Mouse (Mus musculus) liver, adult 2 months (tissue): ENCODE measurements at regions not wholly inside any gene's neighbourhood (a gene's known extent, or its start where the extent isn't known, plus 50 kb on each side); places are given as distances from the start of the nearest gene placed in this dataset.

Source experiments
- CTCF ChIP-seq: fragments of 200-500 bp; IDR thresholded peaks from 2 replicates; pipeline ENCODE4 v1.5.1; 2011; ENCODE audit warnings: low read depth, low read length, control low read depth
- POLR2A ChIP-seq: fragments of 200-500 bp; IDR thresholded peaks from 2 replicates; pipeline ENCODE4 v1.6.1; 2011; ENCODE audit warnings: low read length, control low read depth; ENCODE audit not compliant: insufficient read depth; ENCODE audit errors: extremely low read depth

- TF ChIP-seq CTCF (no peak), POLR2A (no peak)
These were observed 372.0 kb upstream of the Dph6 start for GRCm38 (mm10) chr2:115026777-115027176.
